Mouse (Mus musculus) midbrain, embryonic 16.5 days (tissue): ENCODE measurements around the gene Tab1. TPM values are rescaled to one million over a fixed set of nuclear protein-coding genes. Genes with fewer than 3 reads are reported as not detected.
"Not testable (repeated sequence)": the region's sequence is repeated elsewhere in the genome, so short reads cannot be mapped to it uniquely, and the experiment has no call there.

Experiments used
- ATAC-seq: fragments of 200-750 bp; cut with Nextera tagmentation; 2 replicates; pipeline ENCODE4 v1.8.0; 2017; ENCODE audit warnings: moderate TSS enrichment
- H3K27ac ChIP-seq: fragments of 300-500 bp; sonication (generic); 2 replicates; pipeline ENCODE4 v1.5.1; 2014; ENCODE audit warnings: mild to moderate bottlenecking, low read length, mixed read lengths
- H3K27me3 ChIP-seq: fragments of 300-500 bp; sonication (generic); 2 replicates; pipeline ENCODE4 v1.6.1; 2014; ENCODE audit warnings: low read depth, low read length, mixed read lengths; ENCODE audit not compliant: control insufficient read depth, insufficient read depth
- H3K36me3 ChIP-seq: fragments of 300-500 bp; sonication (generic); 2 replicates; pipeline ENCODE4 v1.6.1; 2014; ENCODE audit warnings: mild to moderate bottlenecking, low read length, moderate library complexity, mixed read lengths; ENCODE audit not compliant: control insufficient read depth, insufficient read depth
- H3K4me1 ChIP-seq: fragments of 300-500 bp; sonication (generic); 2 replicates; pipeline ENCODE4 v1.6.1; 2014; ENCODE audit warnings: mild to moderate bottlenecking, low read length, mixed read lengths; ENCODE audit not compliant: control insufficient read depth, insufficient read depth
- H3K4me2 ChIP-seq: fragments of 300-500 bp; sonication (generic); 2 replicates; pipeline ENCODE4 v1.6.1; 2014; ENCODE audit warnings: mild to moderate bottlenecking, low read length, mixed read lengths
- H3K4me3 ChIP-seq: fragments of 300-500 bp; sonication (generic); 2 replicates; pipeline ENCODE4 v1.5.1; 2014; ENCODE audit warnings: low read depth, mild to moderate bottlenecking, low read length, moderate library complexity, mixed read lengths
- H3K9ac ChIP-seq: fragments of 300-500 bp; sonication (generic); 2 replicates; pipeline ENCODE4 v1.6.1; 2014; ENCODE audit warnings: low read depth, low read length, mixed read lengths
- H3K9me3 ChIP-seq: fragments of 300-500 bp; sonication (generic); replicated peaks from 2 replicates; pipeline ENCODE4 v1.6.1; 2014; ENCODE audit warnings: mild to moderate bottlenecking, low read length, mixed read lengths; ENCODE audit not compliant: control insufficient read depth, poor library complexity, severe bottlenecking
- WGBS: fragments of 180-500 bp; shearing (Covaris S2); extraction: QIAGEN DNeasy Blood & Tissue Kit; methylation state at CpG from one replicate; pipeline ENCODE4 v1.1.7; 2014; 5-methylcytosine and 5-hydroxymethylcytosine counted together
- polyA plus RNA-seq: library from polyadenylated mRNA; unstranded; fragments of >200 nt; fragmentation: Nextera tagmentation; extraction: Ambion mirVana; gene quantifications from 2 replicates; pipeline ENCODE4 v1.2.1, GENCODE M21; 2015

Tab1 gene
- polyA plus RNA-seq, 1 experiment from 2014 or later: 35.9 TPM

DNA sequence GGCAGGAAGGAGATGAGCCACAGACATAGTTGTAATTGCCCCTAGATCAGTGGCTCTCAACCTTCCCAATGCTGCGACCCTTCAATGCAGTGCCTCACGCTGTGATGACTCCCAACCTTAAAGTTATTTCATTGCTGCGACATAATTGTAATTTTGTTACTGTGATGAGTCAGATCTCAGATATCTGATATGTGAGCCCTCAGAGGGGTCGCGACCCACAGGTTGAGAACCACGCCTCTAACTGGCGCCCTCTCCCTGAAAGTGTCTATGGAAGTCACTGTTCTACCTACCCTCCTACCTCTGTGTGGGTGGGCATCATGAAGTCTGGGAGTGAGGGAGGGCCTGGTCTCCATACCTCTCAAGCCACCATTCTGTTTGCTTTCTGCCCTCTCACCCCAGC, 18.5 kb upstream of the Tab1 start:
- no peaks in the 10 kb centered on the region for H3K9me3 ChIP-seq
- 91% methylated on average over 7 of the region's 7 CpGs for WGBS
- H3K36me3 ChIP-seq: peaks cover 28% of the 10 kb centered on the region
- no peak overlapping the region for H3K4me2 ChIP-seq
- no peak overlapping the region for H3K27ac ChIP-seq
- no peak for ATAC-seq
- no peaks in the 10 kb centered on the region for H3K27me3 ChIP-seq
- H3K9ac ChIP-seq: no peak overlapping the region
- no peak overlapping the region for H3K4me3 ChIP-seq
- H3K4me1 ChIP-seq: no peaks in the 10 kb centered on the region

DNA sequence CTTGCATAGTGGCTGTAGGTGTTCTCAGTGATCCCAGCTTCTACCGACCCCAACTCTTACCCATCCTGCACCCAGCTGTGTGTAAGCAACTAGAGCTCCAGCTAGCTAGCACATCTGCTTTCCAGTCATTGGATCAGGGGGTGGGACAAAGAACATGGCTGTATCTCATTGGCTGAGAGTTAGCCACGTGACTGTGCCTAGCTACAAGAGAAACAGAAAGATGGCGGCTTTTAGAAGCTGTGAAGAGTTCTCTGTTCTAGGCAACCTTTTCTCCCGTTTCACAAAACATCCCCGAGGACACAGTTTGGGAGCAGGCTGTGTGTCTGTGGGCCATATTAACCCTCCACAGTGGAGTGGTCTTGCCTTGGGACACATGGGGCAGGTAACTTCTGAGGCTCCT, 17.7 kb upstream of the Tab1 start:
- no peak overlapping the region for H3K27ac ChIP-seq
- H3K9ac ChIP-seq: no peak overlapping the region
- no peaks in the 10 kb centered on the region for H3K4me1 ChIP-seq
- H3K4me3 ChIP-seq: no peak overlapping the region
- H3K9me3 ChIP-seq: no peaks in the 10 kb centered on the region
- no peak overlapping the region for H3K4me2 ChIP-seq
- 63% methylated on average over 5 of the region's 5 CpGs for WGBS
- H3K36me3 ChIP-seq: peaks cover 26% of the 10 kb centered on the region
- no peak for ATAC-seq
- no peaks in the 10 kb centered on the region for H3K27me3 ChIP-seq

DNA sequence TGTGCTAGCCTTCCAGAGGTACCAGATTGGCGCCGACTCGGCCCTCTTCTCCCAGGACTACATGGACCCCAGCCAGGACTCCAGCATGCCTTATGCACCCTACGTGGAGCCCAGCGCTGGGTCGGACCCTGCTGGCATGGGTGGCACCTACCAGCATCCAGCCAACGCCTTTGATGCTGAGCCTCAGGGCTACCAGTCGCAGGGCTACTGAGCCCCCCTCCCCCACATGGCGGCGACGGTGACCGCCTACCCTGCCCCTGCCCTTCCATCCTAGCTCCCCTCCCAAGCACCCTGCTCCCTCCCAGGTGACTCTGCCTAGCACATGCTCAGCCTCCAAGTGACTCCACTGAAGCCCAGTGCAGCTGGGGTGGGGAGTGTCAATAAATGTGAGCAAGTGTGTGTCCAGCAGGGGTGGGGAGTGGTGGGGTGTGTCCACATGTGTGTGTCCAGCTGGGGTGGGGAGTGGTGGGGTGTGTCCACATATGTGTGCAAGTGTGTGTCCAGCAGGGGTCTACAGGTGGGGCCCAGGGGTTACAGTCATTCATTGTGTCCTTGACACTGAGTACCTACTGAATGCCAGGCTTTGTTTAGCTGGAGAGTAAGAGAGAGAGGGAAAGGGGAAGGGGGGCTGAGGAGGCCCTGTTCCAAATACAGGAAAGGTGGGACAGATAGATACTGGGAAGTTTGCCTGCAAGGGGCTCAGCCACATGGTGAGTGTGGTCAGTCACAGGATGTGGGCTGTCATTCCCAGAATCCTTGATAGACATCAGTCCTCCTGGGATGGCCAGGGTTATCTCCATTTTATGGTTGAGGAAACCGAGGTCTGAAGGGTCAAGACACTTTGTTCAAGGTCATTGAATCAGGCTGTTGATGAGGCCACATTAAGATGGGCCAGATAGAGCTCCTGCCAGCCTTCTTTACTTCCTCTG, 16.8 kb upstream of the Tab1 start:
- H3K36me3 ChIP-seq: peaks cover 19% of the 10 kb centered on the region
- no peak overlapping the region for H3K4me2 ChIP-seq
- no peak overlapping the region for H3K27ac ChIP-seq
- H3K27me3 ChIP-seq: no peaks in the 10 kb centered on the region
- H3K9ac ChIP-seq: no peak overlapping the region
- no peak for ATAC-seq
- 82% methylated on average over 13 of the region's 13 CpGs for WGBS
- no peak overlapping the region for H3K4me3 ChIP-seq
- H3K4me1 ChIP-seq: no peaks in the 10 kb centered on the region
- no peaks in the 10 kb centered on the region for H3K9me3 ChIP-seq

DNA sequence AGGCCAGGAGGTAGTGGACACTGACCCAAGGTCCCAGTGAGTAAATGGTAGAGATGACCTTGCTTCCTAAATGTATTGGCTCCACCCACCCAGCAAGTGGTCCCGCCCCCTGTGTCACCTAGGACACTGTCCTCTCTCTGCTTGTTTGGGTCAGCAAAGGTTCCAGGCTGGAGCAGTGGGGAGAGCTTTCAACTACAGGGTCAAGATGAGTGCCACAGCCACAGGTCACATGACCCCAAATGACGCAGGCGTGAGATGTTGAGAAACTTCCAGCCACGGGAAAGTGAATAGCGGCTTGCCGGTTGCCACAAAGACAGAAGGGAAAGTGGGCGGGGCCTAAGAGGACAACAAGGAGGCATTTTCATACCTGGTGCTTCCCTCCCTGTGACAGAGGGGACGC, 15.8 kb upstream of the Tab1 start:
- H3K9me3 ChIP-seq: no peaks in the 10 kb centered on the region
- H3K9ac ChIP-seq: no peak overlapping the region
- no peaks in the 10 kb centered on the region for H3K27me3 ChIP-seq
- no peak overlapping the region for H3K4me3 ChIP-seq
- H3K4me2 ChIP-seq: no peak overlapping the region
- H3K27ac ChIP-seq: no peak overlapping the region
- no peaks in the 10 kb centered on the region for H3K4me1 ChIP-seq
- 77% methylated on average over 8 of the region's 8 CpGs for WGBS
- no peak for ATAC-seq
- peaks cover 17% of the 10 kb centered on the region for H3K36me3 ChIP-seq

DNA sequence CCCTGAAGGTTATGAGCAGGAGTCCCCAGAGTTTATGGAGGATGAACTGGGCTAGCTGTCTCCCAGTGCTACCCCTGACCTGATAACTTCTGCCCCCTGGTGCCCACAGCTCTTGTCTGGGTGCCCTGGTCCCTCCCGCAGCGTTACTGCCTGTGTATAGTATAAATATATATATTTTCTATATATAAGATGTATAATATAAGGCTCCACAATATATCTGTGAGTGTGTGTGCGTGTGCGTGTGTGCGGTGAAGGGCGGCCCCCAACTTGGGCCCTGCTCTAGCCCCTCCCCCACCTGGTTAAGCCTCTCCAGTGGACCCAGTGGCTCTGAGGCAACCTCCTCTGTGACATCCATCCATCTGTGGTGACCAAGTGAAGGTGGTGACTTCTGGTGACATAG, 13.9 kb upstream of the Tab1 start:
- Histone ChIP-seq H3K4me2 (no peak overlapping the region), H3K27me3 (no peaks in the 10 kb centered on the region), H3K4me3 (no peak overlapping the region), H3K36me3 (peaks cover 10% of the 10 kb centered on the region), H3K27ac (no peak overlapping the region), H3K9ac (no peak overlapping the region), H3K9me3 (no peaks in the 10 kb centered on the region), H3K4me1 (no peaks in the 10 kb centered on the region)
- WGBS: 86% methylated on average over 6 of the region's 6 CpGs
- no peak for ATAC-seq

DNA sequence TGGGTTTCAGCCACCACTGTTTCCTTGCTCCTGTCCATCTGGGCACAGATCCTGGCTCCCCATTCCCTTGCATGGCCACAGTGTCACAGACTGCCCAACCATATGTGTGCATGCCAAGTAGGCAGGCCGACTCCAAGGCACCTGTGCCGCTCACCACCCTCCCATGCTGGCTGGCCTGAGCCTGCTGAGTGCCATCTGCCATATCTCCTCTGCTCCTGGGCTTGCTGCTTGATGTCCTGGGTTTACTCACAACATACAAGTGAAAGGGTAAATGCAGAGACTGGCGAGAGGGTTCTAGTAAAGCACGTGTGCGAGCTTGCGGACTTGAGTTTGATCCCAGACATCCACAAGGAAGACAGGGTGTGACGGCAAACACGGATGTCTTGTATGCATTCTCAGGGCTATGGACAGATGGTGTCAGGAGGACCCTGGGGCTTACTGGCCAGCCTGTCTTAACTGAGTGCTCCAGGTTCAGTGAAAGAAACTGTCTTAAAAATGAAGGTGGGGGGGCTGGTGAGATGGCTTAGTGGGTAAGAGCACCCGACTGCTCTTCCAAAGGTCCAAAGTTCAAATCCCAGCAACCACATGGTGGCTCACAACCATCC, 11.1 kb upstream of the Tab1 start:
- Histone ChIP-seq H3K9ac (no peak overlapping the region), H3K27me3 (no peaks in the 10 kb centered on the region), H3K4me2 (no peak overlapping the region), H3K9me3 (no peaks in the 10 kb centered on the region), H3K4me3 (no peak overlapping the region), H3K27ac (no peak overlapping the region), H3K4me1 (no peaks in the 10 kb centered on the region), H3K36me3 (no peaks in the 10 kb centered on the region)
- ATAC-seq: no peak
- WGBS: 89% methylated on average over 9 of the region's 9 CpGs

DNA sequence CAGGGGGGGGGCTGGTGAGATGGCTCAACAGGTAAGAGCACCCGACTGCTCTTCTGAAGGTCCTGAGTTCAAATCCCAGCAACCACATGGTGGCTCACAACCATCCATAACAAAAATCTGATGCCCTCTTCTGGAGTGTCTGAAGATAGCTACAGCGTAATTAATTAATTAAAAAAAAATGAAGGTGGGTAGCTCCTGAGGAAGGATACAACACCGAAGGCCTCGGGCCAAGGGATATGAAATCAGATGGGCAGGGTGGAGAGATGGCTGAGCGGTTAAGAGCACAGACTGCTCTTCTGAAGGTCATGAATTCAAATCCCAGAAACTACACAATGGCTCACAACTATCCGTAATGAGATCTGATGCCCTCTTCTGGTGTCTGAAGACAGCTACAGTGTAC, 10.5 kb upstream of the Tab1 start:
- H3K4me2 ChIP-seq, H3K27ac ChIP-seq, H3K27me3 ChIP-seq, H3K4me1 ChIP-seq, H3K36me3 ChIP-seq, H3K9ac ChIP-seq, H3K4me3 ChIP-seq, ATAC-seq, H3K9me3 ChIP-seq: not testable (repeated sequence)
- 92% methylated on average over 6 of the region's 6 CpGs for WGBS

DNA sequence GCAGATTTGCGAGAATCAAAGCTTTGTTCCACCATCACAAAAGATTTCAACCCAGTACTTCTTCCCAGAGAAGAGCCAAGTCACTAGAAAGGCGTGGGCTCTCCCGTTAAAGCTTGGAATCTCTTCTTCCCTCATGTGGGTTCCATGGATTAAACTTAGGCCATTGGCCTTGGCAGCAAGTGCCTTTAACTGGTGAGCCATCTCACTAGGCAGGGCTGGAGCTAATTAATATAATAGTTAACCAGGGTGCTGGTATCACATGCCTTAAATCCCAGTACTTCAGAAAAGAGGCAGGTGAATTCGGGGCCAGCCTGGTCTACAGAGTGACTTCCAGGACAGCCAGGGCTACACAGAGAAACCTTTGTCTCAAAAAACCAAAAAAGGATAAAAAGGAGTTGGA, 8.3 kb upstream of the Tab1 start:
- Histone ChIP-seq H3K9ac (no peak overlapping the region), H3K36me3 (no peaks in the 10 kb centered on the region), H3K4me1 (no peaks in the 10 kb centered on the region), H3K4me3 (no peak overlapping the region), H3K4me2 (no peak overlapping the region), H3K9me3 (no peaks in the 10 kb centered on the region), H3K27me3 (no peaks in the 10 kb centered on the region), H3K27ac (no peak overlapping the region)
- WGBS: 76% methylated on average over 4 of the region's 4 CpGs
- ATAC-seq: no peak

DNA sequence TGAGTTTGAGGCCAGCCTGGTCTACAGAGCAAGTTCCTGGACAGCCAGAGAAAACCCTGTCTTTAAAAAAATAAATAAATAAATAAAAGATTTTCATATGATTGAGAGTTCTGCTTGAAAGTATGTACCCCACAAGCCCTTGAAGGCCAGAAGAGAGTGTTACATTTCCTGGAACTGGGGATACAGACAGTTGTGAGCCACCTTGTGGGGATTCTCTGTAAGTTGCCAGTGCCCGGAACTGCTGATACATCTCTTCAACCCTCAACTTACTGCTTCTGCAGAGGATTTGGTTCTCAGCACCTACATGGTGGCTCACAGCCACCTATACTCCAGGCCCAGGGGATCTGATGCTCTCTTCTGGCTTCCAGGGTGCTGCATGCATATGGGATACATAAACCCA, 5.7 kb upstream of the Tab1 start:
- Histone ChIP-seq H3K9ac (no peak overlapping the region), H3K4me3 (no peak overlapping the region), H3K9me3 (no peaks in the 10 kb centered on the region), H3K4me1 (no peaks in the 10 kb centered on the region), H3K27ac (no peak overlapping the region), H3K36me3 (no peaks in the 10 kb centered on the region), H3K27me3 (no peaks in the 10 kb centered on the region), H3K4me2 (no peak overlapping the region)
- 73% methylated on average over 1 of the region's 1 CpGs for WGBS
- no peak for ATAC-seq
